Mouse (Mus musculus) spleen, postnatal 4 days (tissue): ENCODE results near the gene Inpp4a.

Experiments
- DNase-seq, 2 experiments: peaks; one replicate each; pipeline ENCODE4 v3.0.0; 2022; ENCODE audit warnings: low spot score in 2 of 2

Inpp4a gene

DNA sequence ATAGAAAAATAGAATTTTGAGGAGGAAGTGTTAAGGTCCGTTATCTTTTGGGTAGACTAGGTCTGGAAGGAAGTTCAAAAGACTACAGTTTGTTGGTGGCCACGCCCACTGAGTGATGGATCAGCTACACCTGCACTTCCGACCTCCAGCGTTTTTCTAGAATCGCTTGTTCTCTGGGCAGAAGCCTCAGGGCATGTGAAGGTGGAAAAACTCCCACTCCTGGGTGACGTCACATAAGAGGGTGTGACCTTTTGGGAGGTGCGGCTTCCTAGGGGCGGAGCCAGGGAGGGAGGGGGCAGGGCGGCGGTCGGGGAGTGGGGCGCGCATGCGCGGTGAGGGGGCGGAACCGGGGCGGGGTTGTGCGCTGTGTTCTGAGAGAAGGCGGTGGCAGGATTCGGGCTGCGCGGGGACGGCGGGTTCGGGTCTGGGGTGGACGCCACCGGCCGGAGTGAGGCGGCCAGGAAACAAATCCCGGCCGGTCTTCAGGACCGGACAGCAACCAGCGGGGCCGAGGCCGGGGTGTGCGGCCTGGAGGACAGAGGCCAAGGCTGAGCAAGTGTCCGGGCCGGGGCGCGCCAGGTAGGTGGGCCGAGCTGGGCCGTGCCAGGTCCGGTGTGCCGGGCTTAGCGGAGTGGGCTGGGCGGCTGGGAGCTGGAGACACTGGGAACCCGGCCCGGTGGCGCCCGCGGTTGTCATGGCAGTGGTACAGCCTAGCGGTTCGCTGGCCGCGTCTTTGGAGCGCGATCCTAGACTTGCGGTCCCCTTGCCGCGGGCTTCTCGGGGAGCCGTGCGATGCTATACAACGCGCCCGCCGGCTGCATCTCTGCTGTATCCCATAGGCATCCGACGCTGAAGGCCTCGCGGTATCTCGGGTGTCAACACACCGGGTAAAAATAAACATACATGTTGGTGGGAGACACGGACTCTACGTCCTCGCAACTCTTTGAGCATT, at the start of gene Inpp4a:
TSS of gene Inpp4a (plus strand) at position 326 of the 952 bp plus-strand sequence.
- peak; percentile 93 to 99 for DNase-seq

DNA sequence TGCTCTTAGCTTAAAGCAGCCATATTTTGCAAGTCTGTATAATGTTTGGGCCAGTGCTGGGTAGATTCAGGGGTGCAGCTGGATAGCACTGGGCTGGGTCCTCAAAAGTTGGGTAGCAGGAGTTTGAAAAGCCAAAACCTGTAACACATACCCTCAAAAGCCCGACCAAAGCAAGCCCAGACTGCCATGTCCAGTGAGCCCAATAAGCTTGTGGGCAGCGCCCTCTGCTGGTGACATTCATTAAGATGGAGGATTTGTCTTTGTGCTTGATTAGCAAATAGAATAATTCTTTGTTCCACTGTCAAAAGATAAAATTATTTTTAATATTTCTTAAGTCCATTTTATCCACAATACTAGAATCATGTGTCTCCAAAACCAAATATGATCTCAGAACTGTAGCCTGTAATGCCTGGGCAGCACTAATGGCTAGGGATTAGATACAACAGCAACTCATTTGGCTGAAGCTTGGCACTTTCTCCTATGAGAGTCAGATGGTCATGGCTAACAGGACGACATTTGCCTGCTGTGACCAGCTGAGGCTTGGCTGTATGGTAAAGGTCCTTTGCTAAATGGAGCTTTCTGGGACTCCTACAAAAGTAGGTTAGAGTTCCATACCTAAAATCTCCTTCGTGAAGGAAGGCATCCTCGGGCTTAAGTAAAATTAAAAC, 48.9 kb upstream of the Inpp4a start:
- DNase-seq = peak; percentile 64 to 89

DNA sequence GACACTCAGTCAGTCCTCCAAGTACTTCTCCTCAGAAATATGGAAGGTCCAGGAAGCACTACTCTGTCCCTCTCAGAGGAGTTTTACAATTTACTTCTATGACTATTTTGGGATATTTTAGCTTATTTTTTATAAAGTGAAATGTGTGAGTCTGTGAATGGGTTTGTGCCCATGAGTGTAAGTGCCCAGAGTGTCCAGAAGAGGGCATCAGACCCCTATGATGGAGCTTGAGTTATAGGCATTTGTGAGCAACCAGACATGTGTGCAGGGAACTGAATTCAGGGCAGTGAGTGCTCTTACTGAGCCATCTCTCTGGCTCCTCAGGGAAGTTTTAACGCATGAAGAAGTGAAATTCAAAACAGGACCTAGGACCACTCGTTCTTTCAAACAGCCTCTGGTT, 41.2 kb upstream of the Inpp4a start:
- no peak for DNase-seq

DNA sequence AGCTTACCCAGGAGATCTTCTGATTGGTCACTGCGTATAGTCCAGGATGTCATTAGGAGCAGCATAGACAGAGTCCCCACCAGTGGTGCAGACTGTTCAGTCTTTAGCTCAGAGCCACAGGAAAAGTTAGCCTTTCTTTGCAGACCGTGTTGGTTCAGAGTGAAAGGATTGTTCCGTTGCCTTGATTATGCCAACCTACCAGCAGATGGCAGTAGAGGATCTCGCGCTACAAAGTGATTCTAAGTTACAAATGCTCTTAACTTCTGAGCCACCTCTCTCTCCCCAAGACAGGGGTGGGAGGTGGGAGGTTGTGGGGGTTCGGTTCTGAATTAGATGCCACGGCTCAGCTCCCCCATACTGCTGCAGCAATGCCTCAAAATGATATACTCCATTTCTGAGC, 27.2 kb upstream of the Inpp4a start:
- DNase-seq = peak; percentile 35 to 71

DNA sequence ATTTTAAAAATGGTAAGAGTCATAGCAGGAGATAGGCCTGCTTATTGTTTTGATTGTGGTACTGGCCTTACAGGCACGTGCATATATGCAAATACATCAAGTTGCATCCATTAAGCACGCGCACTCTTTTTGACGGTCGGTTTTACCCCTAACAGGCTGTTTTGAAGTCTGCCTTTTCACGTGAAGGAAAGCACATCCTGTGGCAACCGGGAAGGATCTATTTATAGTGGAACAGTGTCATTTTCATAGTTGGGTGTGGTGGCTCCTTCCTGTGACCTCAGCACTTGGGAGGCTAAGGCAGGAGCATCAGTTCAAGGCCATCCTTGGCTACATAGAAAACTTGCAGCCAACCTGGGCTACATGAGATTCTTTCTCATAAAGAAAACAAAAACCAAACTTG, 13.1 kb upstream of the Inpp4a start:
- DNase-seq = no peak

DNA sequence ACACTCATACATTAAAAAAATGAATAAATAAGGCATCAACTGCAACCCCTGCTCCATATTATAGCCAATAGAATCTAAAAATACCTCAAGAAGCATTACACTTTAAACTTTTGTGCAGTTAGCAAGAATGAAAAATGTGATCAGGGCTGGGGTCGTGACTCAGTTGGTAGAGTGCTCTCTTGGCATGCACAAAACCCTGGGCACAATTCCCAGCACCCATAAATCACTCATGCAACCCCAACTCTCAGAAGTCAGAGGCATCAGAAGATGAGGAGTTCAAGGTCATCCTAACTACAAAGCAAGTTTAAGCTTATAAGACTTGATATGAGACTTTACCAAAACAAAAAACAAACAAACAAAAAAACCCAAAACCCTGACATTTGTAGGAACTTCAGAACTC, 11.9 kb upstream of the Inpp4a start:
- DNase-seq = no peak

DNA sequence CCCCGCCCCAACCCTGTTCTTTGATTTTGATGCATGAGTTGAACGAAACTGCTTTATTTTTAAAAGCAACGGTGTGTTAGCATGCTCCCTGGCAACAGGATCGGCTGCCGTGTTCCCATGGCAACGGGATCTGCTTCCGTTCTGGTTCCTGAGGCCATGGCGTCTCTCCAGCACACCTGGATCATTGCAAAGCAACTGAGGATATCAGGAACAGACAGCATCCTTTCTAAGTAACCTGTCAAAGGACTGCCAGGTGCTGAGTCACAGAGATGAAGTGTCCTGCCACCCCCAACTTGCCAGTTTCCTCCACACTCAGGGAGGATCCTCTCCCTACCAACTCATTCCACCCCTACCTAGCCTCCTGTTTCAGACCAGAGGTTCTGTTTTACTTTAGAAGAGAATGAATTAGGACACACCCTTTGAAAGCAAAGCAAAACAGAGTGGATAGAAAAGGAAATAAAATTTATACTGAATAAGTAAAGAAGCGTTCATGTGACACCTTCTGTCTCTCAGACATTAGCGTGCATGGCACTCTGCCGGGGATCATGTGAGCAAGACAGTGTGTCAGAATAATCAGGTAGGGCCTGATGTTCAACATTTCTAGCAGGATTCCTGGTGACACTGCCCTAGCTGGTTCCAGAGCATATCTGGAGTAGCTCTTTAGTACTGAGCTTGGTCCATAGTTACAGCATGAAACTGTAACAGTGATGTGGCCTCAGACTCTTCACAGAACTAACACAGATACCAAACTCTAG, 11.3 kb upstream of the Inpp4a start:
- no peak for DNase-seq

DNA sequence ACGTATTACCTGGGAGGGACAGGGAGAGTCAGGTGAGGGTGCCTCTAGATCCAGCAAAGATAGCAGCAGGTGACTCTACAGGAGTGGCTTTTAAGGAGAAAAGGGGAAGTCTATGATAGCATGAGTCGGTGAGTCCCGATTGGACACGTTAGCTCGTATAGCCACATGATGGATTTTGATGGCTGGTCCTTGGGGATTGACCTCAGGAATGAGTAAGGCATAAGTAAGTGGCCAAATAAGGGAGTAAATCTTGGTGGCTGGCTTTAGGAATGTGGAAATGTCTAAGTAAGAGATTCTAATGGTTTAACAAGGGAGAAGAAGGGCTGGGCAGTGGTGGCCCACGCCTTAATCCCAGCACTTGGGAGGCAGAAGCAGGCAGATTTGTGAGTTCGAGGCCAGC, 10.7 kb upstream of the Inpp4a start:
- DNase-seq = no peak

DNA sequence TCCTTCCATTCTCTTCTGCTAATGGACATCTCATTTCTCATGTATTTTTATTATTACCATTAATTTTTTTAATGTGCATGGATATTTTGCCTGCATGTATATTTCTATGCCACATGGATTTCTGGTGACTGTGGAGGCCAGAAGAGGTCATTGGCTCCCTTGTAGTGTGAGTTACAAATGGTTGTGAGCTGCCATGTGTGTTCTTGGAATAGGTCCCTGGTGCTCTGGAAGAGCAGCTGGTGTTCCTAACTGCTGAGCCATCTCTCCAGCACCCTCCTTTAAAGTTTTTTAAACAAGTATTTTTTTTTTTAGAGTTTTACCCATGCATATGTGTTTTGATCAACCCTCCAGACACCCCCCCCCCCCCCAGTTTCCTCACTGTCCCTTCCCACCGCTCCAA, 3.3 kb upstream of the Inpp4a start:
- DNase-seq = no peak

DNA sequence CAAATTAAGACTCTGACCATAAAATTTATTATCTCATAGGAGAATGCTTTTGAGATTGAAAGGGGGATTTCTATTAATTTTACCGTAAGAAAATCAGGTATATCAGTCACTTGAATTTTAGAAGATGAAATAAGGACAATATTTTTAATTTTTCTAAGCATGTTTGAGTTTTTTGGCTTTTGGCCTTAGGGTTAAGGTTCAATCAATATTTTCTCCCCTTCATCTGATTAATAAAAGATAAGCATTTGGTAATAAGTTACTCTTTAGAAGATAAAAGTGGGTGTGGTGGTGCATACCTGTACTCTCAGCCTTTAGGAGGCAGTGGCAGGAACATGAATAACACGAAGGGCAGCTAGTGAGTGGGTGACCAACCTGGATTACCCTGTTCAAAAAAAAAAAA, 761 bp upstream of the Inpp4a start:
- no peak for DNase-seq

DNA sequence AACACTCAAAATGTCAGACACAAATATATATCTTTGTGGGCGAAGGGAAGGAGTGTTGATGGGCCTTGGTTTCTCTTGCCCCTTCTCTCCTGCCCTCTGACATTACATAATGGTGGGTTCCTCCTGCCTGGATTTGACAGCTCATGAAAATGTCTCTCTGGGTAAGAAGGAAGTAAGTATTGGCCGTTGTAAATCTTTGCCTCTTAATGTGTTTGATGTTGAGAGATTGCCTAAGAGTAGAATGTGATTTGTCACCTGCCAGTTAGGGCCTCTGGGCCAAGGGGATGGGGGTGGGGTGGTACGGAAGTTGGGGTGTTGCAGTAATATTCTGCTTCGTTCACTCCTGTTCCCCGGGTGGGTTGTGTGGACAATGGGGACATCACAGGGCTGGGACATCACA, 985 bp downstream of the Inpp4a start:
- peak in 1 of 2 experiments; percentile 26 for DNase-seq

DNA sequence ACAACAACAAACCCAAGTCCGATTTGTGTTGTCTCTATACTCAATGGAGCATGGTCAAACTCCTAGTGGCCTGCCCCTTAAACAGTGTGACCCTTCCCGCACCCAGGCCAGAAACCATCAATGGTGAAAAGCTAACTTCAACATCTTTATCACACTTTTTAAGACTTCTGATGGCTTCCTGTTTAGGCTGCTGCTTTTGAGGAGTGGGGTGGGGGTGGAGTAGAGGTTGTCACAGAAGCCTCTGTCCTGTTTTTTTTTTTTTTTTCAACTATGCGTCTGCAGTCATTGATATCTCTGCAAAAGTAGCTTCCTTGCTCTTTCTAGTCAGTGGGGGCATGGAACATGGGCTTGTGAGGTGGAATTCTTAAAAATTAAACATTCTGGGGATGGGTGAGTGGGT, 3.1 kb downstream of the Inpp4a start:
- no peak for DNase-seq

DNA sequence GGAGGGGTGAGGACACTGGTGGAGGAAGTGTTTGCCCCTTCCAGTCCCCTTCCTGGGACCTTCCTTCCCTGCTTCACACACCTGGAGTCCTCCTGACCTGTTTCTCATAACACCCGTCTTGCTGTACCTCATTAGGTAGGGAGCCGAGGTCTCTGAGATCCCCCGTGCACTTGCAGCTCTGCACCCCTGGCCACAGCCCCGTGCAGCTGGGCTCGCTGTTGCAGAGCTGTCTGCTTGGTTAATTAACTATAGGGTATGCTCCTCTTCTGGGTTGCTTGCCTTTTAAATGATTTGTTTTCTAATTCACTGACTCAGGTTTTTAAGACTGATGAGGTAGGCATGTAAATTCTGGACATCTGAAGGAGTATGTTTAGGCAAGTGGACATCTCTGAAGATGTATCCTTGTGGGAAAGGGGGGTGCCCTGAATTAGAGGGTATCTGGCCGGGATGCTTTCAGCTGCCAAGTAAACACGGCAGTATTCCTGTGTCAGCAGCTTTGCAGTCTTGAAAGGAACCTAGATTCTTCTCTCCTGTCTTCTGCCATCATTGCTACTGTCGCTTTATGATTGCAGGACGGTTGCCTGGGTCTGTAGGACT, 6.1 kb downstream of the Inpp4a start:
- DNase-seq = no peak

DNA sequence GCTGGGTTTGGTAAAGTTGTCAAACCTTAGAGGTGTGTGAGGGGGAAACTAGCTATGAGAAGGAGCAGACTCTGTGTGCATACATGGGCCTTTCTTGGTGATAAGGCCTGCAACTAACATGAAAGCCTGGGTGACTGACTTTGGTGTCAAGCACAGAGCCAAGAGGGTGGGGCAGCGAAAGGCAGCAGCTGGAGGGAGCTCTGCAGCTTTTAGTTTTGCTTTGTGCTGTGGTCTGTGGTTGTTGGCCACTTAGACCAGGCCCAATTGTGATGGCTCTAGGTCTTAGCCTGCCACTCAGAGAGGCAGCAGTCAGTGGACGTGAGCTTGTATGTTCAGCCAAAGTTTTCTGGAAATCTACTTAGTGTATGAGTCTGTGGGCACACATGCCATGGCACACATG, 7.9 kb downstream of the Inpp4a start:
- DNase-seq = no peak

DNA sequence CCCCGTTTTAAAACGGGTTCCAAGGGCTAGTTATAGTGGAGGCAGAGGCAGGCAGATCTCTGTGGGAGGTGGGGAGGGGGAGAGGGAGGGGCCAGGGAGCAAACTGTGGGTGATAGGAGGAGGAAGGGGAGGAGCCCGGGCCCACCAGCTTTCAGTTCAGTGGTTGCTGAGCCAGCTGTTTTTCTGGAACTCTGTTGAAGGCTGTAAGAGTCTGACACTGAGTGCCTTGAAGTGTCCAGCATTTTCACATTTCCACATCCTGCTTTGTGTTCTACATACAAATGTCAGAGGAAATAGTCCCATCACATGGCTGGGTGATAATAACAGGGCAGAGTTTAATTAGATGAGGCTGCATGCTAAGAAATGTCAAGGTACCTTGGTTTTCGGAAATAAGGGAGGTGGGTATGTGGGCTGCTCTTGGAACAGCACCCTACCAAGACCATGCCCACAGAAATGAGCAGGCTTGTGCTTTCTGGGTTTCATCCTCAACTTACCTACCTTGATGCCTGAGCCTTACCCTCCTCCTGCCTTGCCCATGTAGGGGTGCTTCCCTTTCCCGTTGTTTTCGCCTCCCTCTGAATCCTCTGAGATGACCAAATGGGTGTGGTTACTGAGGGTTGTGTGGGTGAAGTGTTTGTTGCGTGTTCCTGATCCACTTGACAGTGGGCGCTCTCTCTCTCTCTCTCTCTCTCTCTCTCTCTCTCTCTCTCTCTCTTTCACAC, 8.5 kb downstream of the Inpp4a start:
- DNase-seq = no peak

DNA sequence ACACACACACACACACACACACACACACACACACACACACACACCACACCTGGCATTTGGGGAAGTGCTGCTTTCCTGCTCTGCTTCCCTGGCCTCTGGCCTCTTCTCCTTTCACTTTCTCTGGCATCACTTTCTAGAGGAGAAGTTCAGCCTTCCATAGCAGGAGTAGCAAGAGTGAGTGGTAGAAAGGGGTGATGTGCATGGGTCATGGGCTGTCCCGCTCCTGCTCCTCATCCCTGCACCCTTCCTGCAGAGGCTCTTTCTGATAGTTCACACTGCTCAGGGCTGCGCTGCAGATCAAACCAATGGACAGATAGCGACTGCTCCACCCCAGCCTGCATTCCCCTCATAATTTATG, 9.1 kb downstream of the Inpp4a start:
- DNase-seq = no peak

DNA sequence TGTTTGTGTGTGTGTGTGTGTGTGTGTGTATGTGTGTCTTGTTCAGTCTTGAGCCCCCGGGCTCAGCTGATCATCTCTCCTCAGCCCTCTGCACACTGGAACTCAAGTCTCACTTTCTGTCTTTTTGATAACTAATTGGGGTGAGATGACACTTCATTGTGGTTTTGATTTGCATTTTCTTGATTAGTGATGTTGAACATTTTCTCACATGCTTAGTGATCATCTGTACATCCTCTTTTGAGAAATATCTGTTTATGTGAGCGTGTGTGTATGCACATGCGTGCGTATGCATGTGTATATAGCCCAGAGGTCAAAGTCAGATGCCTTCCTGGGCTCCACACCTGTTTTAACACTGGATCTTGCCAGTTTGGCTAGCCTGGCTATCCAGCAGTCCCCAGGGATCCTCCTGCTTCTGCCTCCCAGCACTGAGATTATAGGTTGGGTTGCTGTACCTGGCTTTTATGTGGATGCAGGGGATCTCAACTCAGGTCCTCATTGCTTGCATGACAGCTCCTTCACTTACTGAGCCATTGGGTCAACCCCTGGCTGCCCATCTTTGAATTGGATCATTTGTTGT, 10.4 kb downstream of the Inpp4a start:
- no peak for DNase-seq

DNA sequence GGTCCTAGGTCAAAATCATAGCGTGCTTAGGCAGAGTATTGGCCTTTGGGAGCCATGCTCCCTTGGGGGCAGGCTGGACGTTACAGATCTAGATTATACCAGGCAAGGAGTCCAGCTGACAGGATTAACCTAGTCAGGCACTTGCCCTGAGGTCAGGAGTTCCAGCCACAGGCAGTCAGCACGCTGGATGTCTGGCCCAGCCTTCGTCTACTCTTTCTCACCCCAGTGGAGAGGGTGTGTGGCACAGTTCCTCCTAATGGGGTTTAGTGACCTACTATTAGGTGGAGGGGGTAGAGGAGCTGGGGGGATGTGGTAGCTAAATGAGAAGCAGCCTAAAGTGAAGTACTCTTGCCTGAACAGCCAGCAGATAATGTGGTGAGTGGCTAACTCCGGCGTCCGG, 14.7 kb downstream of the Inpp4a start:
- DNase-seq = no peak

DNA sequence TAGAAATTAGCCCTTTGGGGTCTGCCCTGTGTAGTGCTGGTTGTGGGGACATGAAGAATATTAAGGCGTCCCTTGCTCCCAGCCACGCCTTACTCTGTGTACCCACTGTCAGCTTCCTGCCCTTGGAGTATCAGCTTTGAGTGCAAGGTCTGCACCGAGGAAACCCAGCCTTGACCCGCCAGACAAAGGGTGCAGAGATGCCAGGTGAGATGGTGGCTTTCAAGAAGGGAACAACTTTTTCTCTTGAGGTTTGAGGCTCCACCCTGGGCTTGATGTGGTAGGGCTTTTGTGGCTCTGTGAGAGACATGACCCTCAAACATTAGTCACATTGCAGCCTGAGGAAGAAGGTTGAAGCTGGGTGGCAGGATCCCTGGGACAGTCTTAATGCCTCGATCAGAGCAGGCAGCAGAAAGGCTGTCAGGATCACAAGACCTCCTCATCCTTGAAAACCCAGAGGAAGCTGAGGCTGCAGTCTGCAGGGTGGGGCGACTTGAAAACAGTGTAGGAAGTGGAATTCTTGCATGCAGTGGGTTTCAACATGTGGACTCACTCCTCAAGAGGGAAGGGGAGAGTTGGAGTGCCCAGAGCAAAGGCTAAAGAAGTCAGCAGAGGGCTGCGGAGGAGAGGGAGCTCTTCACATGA, 18.1 kb downstream of the Inpp4a start:
- no peak for DNase-seq

DNA sequence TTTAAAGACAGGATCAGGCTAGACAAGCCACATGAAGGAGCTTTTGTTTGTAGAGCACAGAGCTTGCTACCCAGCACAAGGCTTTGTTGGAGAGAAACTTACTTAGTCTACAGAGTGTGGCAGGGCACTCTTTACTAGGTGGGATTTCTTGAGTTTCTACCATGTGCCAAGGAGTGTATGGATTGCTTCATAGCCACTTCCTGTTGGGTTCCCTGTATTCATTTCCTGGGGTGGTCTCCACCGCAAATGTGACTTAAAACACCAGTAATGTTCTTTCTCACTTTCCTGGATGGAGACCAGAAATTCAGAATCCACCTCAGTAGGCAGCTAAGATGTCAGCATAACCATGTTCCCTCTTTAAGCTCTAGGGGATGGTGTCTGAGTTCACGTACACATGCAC, 18.9 kb downstream of the Inpp4a start:
- DNase-seq = no peak

DNA sequence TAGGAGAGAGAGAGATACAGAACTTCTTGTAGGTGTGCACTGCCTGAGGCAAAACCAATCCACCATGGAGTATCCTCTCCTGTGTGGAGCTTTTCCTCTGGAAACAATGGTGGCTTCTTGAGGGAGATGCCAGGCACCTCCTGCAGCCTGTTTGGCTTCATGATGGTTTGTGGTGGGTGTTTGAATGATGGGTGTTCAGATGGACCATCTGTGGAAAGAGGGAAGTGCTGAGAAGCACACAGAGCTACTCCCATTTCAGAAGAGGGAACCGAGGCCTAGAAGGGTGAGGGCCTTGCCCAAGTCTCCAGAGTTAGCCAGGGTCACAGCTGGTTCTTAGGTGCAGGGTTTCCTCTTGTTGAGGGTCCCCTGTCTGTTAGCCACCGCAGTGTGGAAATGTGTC, 23.0 kb downstream of the Inpp4a start:
- no peak for DNase-seq
